Mouse (Mus musculus): ENCODE data around the gene Ifitm3. TPM values are rescaled to one million over a fixed set of nuclear protein-coding genes. Genes with fewer than 3 reads are reported as not detected.

Ifitm3 gene
- total and polyA plus RNA-seq, 3 experiments = 0.25 TPM; not detected in 2

GRCm38 (mm10) chr7:141058601-141059341, 48.2 kb upstream of the Ifitm3 start:
- dilution Hi-C loops (cut with MboI; ENCODE audit: extremely low pct_ligation_motif_present, extremely low pct_unique_long_range_greater_than_20kb, low sequenced_read_pairs) = no loop called here
- peak; percentile 68 for DNase-seq (ENCODE audit: extremely low read depth)
- Histone ChIP-seq H3K4me1 (ENCODE audit: control insufficient read depth in 1 of 2, insufficient read depth in 2 of 2) (peaks cover 21 to 38% of the 10 kb centered on the region in 2 experiments), H3K4me3 (replicated peaks in 1 of 3; ENCODE audit: low read depth in 2 of 3, low read length in 2 of 3, poor library complexity in 1 of 3) (no peak overlapping the region), H3K36me3 (replicated peaks in 1 of 2; ENCODE audit: control insufficient read depth in 1 of 2, insufficient read depth in 1 of 2, low read length in 1 of 2) (no peaks in the 10 kb centered on the region), H3K79me2 (replicated peaks; ENCODE audit: control insufficient read depth, extremely low read depth, insufficient read depth, poor library complexity, severe bottlenecking) (no peaks in the 10 kb centered on the region), H3K27me3 (replicated peaks) (peaks cover 60% of the 10 kb centered on the region), H3K4me2 (ENCODE audit: insufficient read depth, low read depth, poor library complexity, severe bottlenecking) (peak overlapping the region; percentile 9; the same call in 1 of the 2 replicates), H3K9me3 (replicated peaks; ENCODE audit: low read length) (peaks cover 16% of the 10 kb centered on the region), H3K27ac (ENCODE audit: insufficient read depth, low read depth) (peak overlapping the region; percentile 27; the same call in 1 of the 2 replicates), H3K9ac (ENCODE audit: insufficient read depth, low read depth) (peak overlapping the region; percentile 19; the same call in 1 of the 2 replicates)
- in situ Hi-C loops (cut with MboI; ENCODE audit: low pct_ligation_motif_present, low pct_unique_long_range_greater_than_20kb, low sequenced_read_pairs) = no loop called here
- TF ChIP-seq MAX (IDR thresholded peaks at IDR 0.05; ENCODE audit: low read length) (no peak), USF2 (conservative IDR thresholded peaks at IDR 0.05; ENCODE audit: low read depth, low read length) (no peak), JUN (IDR thresholded peaks at IDR 0.05; ENCODE audit: insufficient read depth, low read depth, low read length) (peak; percentile 15; the same call in 1 of the 2 replicates), MAFK (IDR thresholded peaks at IDR 0.05; ENCODE audit: insufficient replicate concordance, low read length) (peak; percentile 96), MXI1 (IDR thresholded peaks at IDR 0.05; ENCODE audit: low read depth, low read length) (peak; percentile 27; the same call in 1 of the 2 replicates), ETS1 (conservative IDR thresholded peaks at IDR 0.05; ENCODE audit: low read depth, low read length) (peak; percentile 27; the same call in 1 of the 2 replicates), SIN3A (IDR thresholded peaks at IDR 0.05; ENCODE audit: low read length) (peak; percentile 37; the same call in 1 of the 2 replicates), MEF2A (IDR thresholded peaks at IDR 0.05; ENCODE audit: borderline replicate concordance, low read depth, low read length) (peak; percentile 84), BHLHE40 (IDR thresholded peaks at IDR 0.05; ENCODE audit: low read depth, low read length) (peak; percentile 41; the same call in 1 of the 2 replicates), EP300 (IDR thresholded peaks at IDR 0.05; ENCODE audit: low read length) (0 out of 2 replicates have a peak, but pooled peaks have one; percentile 20), POLR2A (IDR thresholded peaks at IDR 0.05; ENCODE audit: low read depth, low read length) (no peak), IRF4 (IDR thresholded peaks at IDR 0.05; ENCODE audit: low read depth, low read length) (no peak), TBP (conservative IDR thresholded peaks at IDR 0.05; ENCODE audit: low read depth, low read length) (no peak), ELF1 (IDR thresholded peaks at IDR 0.05; ENCODE audit: low read depth, low read length) (no peak), JUND (conservative IDR thresholded peaks at IDR 0.05; ENCODE audit: low read depth, low read length) (no peak)

GRCm38 (mm10) chr7:141057541-141057940, 47.0 kb upstream of the Ifitm3 start:
- Histone ChIP-seq H3K9ac (ENCODE audit: insufficient read depth, low read depth) (no peak overlapping the region), H3K4me2 (ENCODE audit: insufficient read depth, low read depth, poor library complexity, severe bottlenecking) (no peak overlapping the region), H3K27me3 (replicated peaks) (peaks cover 50% of the 10 kb centered on the region), H3K27ac (ENCODE audit: insufficient read depth, low read depth) (no peak overlapping the region), H3K9me3 (replicated peaks; ENCODE audit: low read length) (peaks cover 16% of the 10 kb centered on the region), H3K4me3 (replicated peaks in 1 of 3; ENCODE audit: low read depth in 2 of 3, low read length in 2 of 3, poor library complexity in 1 of 3) (no peak overlapping the region), H3K36me3 (replicated peaks in 1 of 2; ENCODE audit: control insufficient read depth in 1 of 2, insufficient read depth in 1 of 2, low read length in 1 of 2) (no peaks in the 10 kb centered on the region), H3K4me1 (ENCODE audit: control insufficient read depth in 1 of 2, insufficient read depth in 2 of 2) (peaks cover 21 to 38% of the 10 kb centered on the region in 2 experiments), H3K79me2 (replicated peaks; ENCODE audit: control insufficient read depth, extremely low read depth, insufficient read depth, poor library complexity, severe bottlenecking) (no peaks in the 10 kb centered on the region)
- no peak for DNase-seq (ENCODE audit: extremely low read depth)
- TF ChIP-seq HCFC1 (IDR thresholded peaks at IDR 0.05; ENCODE audit: low read depth, low read length) = no peak
- in situ Hi-C loops (cut with MboI; ENCODE audit: low pct_ligation_motif_present, low pct_unique_long_range_greater_than_20kb, low sequenced_read_pairs) = no loop called here
- dilution Hi-C loops (cut with MboI; ENCODE audit: extremely low pct_ligation_motif_present, extremely low pct_unique_long_range_greater_than_20kb, low sequenced_read_pairs) = no loop called here
